Mouse (Mus musculus) embryo, embryonic 10.5 days (tissue): ENCODE data around the gene Rspo1.

Experiments
- DNase-seq: peaks from one replicate; pipeline ENCODE4 v3.0.0-alpha.2; 2015; ENCODE audit warnings: low spot score

The Rspo1 gene

DNA sequence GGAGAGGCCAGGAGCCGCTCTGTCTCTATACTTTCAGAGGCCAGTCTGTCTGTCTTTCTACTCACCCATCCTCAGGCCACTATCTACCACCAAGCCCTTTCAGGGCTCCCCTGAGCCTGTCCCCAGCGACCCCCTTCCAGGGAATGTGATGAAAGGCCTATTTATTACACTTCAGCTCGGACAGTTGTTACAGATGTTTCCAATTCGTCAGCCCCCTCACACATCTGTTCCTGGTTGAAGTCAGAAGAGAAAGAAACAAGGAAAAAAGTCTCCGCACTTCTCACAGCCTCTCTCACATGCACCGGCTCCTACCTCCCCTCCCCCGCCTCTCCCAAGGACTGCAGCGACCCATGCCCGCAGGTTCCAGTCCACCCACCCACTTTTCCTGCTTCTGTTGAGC lies 13.9 kb upstream of the Rspo1 start:
- DNase-seq = peak; percentile 80

DNA sequence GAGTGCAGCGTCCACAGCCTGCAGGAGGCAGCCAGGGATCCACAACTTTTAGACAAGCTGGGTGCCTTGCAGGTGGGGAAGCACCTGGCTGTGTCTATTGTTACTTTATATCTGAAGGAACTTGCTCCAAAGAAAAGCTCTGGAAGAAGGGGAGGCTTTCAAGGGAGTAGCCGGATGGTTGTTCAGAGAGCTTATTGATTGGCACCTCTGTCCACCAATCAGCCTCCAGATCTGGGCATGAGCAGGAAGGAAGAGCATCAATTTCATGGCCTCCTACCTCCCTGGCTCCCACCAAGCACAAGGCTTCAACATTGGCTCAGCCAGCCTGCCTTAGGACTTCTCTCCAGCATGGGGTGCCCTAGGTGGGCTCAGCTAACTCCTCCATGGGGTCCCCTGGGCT lies 12.9 kb upstream of the Rspo1 start:
- DNase-seq = no peak

DNA sequence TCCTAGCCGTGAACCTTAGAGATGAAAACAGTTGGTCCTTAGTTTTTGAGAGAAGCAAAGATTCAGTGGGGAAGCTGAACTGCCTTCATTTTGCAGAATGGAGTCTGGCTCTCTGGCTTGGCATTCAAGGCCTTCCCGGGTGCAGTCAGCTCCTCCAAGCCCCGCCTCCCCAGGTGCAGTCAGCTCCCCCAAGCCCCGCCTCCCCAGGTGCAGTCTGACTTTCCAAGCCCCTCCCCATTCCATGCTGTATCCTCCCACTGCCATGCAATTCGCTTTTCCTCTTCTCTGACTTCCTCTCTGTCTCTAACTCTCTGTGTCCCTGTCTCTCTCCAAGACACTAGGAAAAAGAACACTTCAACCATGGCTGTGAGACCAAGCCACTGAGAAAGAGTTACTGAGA lies 8.0 kb upstream of the Rspo1 start:
- DNase-seq = no peak

DNA sequence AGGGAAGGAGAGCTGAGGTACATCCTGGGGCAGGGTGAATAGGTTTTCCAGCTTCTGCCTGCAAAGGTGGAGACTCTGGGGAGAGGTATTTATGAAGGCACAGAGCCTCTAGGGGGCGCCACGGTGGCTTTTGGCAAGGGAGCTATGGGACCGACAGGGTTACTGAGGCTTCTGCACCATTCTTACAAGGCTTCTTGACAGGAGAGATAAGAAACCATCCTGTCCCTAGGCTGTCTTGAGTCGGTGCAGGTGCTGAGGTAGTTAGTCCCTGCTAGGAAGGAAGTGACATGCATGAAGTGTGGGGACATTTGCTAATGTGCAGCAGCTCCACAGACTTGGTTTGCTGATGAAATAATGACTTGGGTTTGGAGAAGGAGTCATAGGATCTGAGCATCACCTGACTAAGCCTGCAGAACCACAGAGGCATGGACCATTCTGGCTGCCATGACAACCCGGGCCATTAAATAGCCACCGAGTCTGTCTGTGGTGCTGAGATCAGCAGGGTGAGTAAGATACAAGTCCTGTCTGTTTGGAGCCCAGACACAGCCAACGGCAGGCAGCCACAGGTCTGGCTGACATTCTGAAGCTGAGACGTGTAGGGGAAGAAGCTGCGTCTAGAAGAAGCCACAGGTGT lies 2.2 kb upstream of the Rspo1 start:
- peak; percentile 52 for DNase-seq

DNA sequence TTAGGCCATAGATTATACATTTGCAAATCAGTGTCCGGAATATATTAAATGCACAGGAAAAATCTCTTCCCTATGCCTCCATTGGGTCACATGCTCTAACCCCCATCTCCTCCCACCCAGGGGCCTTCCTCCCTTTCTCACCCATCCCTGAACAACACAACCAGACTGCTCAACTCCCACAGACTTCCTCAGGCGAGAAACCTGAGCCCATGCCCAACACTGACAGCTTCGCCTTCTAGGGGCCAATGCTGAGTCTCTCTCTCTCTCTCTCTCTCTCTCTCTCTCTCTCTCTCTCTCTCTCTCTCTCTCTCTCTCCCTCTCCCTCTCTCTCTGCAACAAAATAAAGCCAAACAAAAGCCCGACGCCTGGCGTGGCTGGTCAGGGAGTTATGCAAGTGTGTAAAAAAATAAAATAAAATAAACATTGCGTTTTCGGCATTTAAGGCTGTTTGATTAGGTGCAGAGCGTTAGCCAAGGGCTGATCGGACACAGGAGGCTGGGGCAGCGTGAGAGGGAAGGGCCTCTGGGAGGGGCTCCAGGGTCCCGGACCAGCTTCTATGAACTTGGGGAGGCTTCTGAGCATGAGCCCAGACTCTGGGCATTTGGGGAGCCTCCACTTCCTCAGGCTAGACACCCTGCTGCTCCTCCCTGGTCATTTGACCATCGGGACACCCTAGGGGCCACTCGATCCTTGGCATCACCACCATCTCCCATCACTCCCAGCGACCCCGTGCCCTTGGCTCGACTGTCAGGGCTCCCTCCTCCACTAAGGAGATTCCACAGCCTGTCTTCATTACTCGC lies 1.2 kb upstream of the Rspo1 start:
- DNase-seq = no peak

DNA sequence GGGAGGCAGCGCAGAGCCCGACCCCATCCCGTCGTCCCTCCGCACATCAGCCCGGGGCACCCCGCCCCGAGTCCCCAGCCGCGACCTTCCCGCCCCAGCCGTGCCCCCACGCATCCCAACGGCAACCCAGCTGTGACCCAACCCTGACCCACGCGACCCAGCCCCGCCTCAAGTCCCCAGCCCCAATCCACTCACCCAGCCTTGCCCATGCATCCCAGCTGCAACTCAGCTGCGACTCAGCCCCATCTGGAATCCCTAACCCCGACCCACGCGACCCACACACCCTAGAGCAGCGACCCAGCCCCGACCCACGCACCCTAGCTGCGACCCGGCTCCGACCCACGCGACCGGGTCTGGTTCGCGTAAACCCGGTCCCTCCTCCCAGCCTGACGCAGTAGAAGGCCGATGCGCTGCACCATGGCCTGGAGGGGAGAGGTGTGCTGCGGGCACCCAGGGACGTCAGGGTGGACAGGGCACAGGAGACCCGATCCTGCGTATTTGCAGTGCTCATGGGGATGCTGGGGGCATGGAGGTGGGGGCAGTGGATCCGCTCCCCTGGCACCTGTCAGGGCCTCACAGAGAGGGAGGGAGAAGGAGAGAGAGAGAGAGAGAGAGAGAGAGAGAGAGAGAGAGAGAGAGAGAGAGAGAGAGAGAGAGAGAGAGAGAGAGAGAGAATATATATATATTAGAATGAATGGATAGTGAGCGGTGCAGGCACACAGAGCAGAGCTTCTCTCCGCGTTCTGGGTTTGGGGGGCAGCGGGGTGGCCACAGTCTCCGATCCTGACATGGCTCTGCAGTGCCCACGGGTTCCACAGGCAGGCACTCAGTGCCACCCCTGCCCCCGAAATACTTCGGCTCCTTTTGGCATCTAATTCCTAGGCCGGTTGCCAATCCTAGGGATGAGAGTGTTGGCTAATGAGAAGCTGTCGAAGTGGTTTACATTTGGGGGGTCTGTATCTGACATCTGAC lies 795 bp downstream of the Rspo1 start:
- DNase-seq = no peak

DNA sequence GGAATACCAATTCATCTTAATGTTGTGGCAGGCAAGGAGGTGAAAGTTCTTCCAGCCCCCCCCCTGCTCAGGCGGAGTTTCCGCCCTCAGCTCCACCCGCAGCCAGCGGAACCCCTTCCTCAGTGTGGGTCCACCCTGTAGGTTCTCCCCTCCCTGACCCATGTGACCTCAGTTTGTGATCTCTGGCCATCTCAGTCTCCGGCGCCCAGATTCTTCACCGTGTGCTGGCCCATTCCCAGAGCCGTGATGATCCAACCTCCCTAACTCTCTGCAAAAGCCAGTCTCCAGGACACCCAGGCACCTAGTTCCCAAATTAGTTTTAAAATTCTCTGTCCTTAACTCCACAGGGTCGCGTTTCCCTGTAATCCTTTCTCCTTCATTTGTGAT lies 1.5 kb downstream of the Rspo1 start:
- no peak for DNase-seq

DNA sequence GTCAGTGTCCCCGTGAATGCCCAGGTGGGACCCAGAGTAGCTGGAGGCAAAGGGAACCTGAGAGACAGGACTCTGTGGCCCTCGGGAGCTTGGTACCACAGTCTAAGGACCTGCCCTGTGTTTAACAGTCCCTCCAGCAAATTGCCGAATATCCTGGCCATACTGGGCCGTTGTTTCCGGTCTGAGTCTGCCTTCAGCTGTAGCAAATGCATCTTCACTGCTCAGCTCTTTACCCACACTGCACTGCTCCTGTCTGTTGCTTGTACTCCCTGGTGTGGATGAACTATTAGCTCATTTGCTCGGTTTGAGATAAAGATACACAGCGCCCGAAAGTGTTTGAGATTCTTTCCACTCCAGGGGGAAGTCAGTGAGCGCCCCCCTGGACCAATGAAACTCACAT lies 2.2 kb downstream of the Rspo1 start:
- no peak for DNase-seq

DNA sequence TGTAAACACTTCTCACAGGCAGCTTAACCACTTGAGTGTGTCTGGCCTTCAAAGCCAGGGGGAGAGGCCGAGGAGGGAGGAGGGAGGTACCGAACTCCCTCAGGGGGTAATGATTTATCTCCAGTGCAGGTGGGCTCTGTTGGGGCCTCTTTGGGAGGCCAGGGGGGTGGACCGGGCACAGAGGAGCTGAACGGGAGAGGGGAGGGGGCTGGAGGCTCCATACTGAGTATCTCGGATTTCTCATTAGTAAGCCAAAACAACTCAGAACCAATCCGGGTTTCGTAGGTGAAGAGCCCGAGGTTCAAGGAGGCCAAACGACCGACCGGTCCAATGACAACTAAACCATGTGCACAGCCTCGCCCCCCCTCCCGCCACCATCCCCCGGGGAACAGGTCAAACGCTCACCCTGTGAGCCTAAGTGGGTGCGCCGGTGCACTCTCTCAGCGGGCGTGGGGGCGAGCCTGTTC lies 3.6 kb downstream of the Rspo1 start:
- DNase-seq = peak; percentile 63

DNA sequence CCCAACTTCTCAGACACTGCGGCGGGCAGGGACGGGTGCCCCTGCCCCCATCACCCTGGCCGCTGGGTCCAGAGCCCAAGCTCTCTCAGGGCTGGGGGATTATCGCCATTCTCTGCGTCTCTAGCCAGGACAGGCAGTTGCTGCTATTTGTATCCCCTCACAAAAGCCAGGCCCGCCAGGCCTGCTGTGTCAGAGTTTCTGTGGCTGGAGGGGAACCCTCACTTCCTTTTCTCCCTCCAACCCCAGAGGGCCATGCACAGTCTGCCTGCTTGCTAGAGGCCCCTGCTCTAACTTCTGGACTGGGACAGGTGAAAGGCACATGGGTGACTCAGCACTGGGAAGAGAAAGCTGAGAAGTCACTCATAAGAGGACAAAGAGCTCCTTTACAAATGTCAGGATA lies 4.1 kb downstream of the Rspo1 start:
- no peak for DNase-seq

DNA sequence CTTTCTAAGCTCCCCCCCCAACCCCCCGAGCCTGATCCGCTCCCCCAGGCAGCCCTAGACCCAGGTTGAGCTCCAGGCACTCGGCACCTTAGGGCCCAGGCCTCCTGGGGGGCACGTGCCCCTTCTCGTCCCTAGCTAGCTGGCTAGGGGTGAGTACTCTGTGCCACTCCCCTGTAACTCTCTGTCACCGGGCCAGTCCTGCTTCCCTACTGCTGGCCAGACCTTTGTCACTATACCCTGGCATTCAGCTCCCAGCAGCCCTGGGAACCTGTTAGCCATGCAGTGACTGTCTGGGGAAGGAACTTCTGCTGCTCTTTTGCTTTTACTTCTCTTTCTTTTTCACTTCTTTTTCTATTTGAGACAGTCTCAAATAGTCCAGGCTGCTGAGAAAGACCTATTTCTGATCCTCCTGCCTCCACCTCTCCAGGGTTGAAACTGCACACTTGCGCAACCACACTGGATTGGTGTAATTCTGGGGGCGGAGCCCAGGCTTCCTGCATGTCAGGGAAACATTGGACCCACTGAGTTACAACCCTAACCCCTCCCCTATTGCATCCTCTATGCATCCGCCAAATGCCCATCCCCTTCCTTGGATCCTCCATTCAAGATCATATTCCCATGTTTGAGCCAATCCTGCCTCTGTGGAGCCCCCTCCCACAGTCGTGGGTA lies 11.4 kb downstream of the Rspo1 start:
- DNase-seq = no peak

DNA sequence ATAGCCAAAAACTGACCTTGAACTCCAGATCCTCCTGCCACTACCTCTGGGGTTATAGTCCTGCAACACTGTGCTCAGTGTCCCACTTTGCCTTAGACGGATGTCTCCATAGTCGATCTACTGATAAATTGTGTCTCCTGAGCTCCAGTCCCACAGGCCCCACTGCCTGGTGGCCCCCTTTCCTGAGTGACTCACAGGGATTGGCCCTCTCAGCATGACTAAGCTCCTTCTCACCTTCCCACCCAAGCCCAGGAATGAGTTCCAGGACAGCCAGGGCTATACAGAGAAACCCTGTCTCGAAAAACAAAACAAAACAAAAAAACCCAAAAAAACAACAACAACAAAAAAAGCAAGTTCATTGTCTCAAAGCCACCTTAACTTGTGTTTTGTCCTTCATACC lies 13.3 kb downstream of the Rspo1 start:
- DNase-seq = no peak

DNA sequence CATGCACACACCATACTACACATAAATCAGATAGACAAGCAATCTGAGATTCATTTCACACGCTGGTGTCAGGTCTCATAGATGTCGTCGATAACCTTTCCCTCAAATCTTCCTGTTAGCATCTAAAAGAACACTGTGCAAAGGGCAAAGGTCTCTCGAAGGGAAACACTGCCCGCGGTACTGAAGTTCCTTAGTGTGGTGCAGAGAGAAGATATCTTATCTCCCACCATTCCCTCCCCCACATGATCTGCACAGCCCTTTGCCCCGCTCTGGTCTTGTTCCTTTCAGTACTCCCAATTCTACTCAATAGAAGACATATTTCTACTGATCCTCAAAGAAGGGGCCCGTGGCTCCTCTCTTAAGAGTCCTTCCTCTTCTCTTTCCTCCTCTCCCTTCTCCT lies 16.7 kb downstream of the Rspo1 start:
- no peak for DNase-seq

DNA sequence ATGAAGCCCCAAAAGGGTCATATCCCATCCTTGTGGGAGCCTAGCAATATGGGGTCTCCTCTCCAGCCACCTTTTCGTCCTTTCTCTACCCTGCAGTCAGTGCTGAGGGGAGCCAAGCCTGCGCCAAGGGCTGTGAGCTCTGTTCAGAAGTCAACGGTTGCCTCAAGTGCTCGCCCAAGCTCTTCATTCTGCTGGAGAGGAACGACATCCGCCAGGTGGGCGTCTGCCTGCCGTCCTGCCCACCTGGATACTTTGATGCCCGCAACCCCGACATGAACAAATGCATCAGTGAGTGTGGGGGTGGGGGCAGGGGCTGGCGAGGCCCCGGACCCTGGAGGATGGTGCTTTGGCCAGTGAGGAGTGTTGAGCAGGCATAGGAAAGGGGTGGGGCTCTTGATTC lies 18.7 kb downstream of the Rspo1 start:
- no peak for DNase-seq

DNA sequence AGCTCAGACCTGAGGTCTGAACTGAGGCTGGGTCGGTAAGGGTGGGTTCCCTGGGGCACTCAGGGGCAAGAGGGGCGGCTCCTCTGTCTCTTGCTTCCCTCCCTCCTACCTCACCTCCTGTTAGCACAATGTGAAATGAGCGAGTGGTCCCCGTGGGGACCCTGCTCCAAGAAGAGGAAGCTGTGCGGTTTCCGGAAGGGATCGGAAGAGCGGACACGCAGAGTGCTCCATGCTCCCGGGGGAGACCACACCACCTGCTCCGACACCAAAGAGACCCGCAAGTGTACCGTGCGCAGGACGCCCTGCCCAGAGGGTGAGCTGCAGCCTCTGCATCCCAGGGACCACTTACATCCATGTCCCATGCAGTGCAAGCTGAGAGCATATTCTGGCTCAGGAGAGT lies 21.2 kb downstream of the Rspo1 start:
- no peak for DNase-seq

DNA sequence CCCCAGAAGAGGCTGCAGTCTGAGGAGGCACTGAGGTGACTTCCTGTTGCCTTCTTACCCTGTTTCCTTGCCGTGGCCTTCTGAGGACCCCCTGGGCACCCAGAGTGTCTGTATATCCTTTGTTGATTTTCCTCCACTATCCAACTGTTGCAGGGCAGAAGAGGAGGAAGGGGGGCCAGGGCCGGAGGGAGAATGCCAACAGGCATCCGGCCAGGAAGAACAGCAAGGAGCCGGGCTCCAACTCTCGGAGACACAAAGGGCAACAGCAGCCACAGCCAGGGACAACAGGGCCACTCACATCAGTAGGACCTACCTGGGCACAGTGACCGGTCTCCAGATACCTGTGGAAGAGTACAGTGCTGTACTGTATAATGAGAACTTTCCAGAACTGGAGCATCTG lies 22.0 kb downstream of the Rspo1 start:
- no peak for DNase-seq

DNA sequence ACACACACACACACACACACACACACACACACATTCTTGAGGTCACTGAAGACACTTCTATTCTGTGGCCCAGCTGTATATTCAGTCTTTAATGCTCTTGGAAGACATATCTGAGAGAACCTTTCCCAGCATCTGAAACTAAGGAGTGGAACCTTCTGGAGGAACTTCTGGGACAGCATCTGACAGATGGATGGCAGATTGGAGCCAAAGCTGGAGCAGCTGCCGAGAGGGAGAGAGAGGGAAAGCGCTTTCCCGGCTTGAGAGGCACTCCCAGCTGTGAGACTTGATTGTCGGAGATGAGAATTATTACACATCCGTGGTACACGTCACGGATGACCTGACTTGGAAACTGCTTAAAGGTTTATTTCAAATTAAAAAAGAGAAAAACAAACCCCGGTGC lies 22.5 kb downstream of the Rspo1 start:
- DNase-seq = no peak

DNA sequence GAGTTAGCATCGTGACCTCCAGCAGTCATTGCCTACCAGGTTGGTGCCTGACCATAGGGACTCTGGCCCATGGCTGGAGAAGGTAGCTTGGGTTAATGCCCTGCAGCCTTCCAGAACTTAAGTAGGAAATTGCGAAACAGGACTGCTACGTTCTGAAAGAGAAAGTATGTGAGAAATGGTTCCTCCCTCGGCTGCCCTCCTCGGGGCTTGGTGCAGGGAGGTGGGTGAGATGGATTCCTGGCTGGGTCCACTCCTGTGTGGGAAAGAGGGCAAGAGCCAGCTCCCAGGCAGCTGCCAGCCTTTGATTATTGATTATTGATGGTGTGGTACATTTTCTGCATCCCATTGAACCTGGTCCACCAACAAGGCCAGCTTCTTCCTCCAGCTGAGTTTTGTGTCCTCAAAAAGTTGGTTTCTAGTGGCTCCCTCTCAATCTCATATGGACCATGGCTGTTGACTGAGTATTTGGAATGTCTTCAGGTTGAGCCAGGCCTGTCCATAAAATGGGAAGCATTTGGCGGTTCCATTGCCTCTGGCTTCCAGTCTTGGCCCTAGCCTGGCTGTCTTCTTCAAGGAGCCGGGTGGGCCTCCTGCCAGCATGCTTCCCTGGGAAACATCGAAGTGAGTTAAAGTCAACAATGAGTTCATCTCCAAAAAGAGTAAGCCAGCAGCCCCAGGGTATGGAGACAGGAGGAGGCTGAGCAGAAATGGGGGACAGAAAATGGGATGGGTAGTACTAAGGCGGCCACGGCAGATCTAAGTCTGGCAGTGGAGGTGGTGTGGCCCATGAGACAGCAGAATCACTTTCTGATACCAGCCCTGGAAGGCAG lies 29.8 kb downstream of the Rspo1 start, which contains the start of gene Gnl2:
Gnl2 (plus strand) TSS at position 780 of the 830 bp plus-strand sequence.
- DNase-seq = no peak

DNA sequence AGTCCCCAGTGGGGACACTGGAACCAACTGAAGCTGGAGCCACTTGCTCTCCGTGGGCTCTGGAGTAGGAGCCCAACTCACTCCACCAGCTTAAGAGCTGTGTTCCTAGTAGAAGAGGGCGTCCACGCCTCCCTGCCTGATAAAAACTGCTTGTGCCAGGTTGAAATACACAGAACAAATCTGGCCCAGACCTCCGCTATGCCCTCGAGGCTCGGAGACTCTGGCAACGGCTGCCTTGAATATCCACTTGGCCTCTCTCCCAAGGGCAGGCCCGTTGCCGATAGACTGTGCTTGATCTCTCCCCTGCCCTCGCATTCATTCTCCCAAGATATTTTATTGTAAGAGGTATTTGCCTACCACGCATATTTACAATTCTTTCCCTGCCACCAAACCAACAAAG lies 31.2 kb downstream of the Rspo1 start:
- DNase-seq = no peak

DNA sequence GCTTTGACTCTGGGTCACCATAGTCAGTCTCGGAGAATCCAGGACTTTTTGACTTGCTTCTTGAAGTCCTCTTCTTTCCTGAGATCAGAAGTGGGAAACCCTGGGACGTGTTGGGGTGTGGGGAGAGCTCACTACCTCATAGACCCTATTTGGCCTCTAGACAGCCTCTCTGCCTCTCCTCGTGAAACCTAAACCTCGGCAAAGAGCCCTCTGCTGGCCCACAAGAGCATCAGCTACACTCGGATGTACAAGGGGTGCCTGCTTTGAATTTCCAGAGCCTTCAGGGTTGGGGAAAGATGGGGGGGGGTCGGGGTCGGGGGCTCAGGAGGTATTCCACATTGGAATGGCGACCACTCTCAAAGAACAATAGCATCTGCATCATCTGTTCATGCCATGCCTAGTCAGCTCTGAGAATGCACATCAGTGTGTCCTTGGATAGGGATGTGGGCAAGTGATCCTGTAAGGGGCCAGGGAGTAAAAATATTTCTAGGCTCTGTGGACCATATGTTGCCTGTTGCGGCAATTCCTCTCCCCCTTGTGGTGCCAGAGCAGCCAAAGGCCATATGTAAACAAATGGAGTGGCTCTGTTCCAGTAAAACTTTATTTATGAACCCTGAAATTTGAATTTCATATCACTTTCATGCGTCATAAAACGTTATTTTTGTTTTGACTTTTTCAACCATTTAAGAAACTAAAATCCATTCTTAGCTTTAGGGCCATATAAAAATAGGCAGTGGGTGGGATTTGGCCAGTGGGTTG lies 34.7 kb downstream of the Rspo1 start:
- peak; percentile 57 for DNase-seq
